Mouse (Mus musculus): Measurements from ENCODE around the gene Lrrc15.

Lrrc15 gene

DNA sequence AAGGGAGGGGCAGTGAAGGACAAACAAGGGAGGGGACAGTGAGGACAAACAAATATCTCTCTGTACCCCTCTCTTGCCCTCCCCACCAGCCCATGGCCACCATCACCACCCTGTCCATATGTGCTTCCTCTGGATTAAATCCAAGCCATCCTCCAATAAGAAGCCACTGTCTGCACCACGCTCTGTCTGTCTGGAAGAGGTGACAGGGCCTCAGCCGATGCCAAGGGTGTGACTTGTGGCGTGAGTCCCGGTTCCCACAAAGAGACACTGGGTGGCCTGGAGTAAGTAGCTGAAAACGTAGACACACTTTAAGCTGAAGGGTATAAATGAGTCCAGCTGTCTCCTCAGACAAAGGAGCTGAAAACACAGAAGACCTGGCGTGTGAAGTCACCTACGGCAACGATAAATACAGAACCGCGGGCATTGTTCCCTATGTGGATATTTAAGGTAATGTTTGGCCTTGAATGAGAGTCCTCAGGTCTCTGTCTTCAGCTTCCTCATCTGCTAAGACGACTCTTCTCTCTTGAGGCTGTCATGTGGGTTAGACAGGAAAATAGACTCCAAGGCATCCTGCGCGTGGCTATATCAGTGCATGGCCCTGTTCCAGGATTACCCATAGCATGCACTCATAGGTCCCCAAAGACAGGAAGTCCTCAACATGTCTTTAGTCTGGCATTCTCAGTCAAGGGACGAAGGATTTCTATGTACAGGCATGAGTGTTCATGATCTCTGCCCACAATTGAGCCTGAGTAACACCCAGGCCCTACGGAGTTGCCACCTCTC is 7.3 kb downstream of the Lrrc15 start:
- no peak for DNase-seq

GRCm38 (mm10) chr16:30273065-30273464 is 10.0 kb downstream of the Lrrc15 start:
- no peak for DNase-seq

DNA sequence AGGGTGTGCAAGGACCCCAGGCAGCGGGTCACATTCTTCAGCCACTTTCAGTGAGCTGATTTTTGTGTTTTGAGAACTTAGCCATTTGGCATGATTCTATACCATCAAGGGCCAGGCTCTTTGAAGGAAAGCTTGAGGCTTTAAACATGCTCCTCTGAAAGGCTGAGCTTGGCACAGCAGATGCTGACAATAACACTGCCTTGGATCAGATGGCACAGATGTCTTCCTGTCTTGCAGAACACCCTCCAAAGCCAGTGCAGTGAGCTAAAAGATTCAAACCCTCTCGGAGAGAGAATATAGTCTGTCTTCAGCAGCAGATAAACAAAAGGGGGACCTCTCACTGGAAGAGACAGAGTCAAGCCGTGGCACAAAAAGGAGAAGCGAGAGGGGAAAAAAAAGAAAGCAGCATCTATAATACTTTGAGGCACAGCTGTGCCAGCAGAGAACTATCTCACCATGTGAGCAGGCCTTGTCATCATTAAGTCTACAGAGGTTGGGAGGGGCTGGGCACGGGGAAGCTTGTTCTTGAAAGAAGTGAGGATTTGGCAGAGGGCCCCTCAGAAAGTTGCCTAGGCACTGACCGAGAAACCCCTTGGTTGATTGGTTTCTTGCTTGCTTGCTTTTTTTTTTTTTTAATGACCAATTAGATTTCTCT is 11.0 kb downstream of the Lrrc15 start:
- no peak for DNase-seq

GRCm38 (mm10) chr16:30271223-30271761 is 11.8 kb downstream of the Lrrc15 start:
- no peak for DNase-seq

DNA sequence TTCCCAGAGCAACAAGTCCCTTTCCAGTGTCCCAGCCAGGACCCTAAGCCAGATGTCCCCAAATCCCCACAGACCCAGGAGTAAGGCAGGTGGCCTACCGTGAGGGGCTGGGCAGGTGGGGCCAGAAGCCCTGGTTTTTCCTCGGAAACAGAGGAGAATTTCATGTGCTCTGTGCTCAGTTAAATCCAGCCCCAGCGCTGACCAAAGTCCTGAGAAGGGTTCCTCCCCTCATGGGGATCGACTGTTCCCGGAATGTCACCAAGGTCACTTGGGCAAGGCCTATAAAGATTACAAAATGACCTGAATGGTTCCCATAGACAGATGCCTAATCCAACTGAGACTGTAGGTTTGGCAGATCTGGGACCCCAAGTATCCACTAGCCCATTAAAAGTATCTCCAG is 15.7 kb downstream of the Lrrc15 start, which contains the start of gene Cpn2:
Gene Cpn2, minus strand, starts transcription at position 141 of the 400 bp plus-strand sequence.
- DNase-seq, result no peak

GRCm38 (mm10) chr16:30266561-30266960 is 16.5 kb downstream of the Lrrc15 start:
- no peak for DNase-seq

DNA sequence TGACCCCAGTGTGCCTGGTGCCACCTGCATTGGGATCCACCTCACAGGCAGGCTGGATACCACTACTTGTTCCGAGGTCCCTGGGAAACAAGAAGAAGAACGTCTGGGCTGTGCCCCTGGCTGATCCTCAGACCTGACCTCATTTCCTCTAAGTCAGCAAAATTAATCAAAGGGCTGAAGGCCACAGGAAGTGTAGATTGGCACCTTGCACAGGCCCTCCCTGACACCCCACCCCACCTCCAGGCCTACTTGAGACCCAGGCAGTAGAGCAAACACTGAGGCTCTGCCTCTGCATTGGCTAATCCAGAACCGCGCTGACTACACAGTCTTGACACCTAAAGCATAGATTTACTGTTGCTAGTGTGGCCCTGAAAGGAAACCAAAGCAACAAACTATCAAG is 17.4 kb downstream of the Lrrc15 start:
- no peak for DNase-seq

- no peak for DNase-seq
These were observed 19.9 kb downstream of the Lrrc15 start for GRCm38 (mm10) chr16:30263156-30263555.

DNA sequence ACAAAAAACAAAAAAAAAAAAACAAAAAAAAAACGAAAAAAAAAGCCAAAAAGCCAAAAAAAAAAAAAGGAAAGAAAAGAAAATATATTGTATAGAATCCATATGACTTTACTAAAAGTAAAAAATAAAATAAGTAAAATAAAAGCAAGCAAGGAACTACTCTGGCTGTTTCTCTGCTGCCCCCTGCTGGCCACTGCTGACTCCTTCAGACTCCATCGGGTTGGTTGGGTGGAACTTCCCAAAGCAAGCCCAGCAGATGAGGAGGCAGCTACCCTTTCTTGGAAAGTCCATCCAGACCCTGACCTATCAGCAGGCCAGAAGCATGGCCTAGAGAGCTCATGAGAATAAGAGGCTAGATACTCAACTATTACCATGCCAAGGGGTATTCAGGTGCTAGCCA is 20.4 kb downstream of the Lrrc15 start:
- peak; percentile 53 for DNase-seq

- DNase-seq, result no peak
These were observed 20.9 kb downstream of the Lrrc15 start for GRCm38 (mm10) chr16:30262157-30262556.

DNA sequence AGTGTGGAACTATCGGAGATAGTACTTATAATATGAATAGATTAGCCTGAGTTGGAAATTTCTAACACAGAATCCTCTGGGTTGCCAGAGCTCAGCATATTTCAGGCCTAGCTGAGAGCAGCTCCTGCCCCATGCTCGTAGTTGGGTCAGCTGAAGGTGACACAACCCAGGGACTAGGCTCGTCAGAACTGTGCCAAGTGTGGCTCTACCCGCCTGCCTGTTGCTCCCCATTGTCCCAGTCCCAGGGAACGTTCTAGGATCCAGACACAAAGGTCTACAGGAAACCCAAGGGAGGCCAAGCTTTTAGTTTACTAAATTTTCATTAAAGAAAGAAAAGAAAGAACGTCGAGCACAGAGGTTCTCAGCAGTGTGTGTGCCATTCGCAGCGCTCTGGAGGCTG is 21.7 kb downstream of the Lrrc15 start:
- no peak for DNase-seq

GRCm38 (mm10) chr16:30260012-30260635 is 22.9 kb downstream of the Lrrc15 start:
- DNase-seq, result no peak

- DNase-seq, result no peak
These were observed 23.6 kb downstream of the Lrrc15 start for GRCm38 (mm10) chr16:30259444-30259843.

DNA sequence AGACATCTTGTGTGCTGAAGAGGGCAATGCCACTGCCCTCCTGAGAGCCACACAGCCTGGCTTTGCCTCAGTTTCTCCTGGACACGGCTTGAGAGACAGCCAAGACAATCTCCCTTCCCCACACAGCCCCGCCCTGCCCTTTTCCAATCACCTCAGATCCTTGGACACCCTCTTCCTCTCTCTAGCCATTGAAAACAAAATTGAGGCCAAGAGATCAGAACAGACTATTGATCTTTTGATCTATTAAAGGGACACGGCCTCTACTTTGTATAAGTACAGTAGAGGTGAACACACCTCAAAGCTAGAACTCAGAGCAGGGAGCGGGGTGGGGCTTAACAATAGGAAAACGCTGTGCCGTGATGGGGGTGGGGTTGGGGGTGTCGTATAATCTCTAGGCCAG is 24.6 kb downstream of the Lrrc15 start:
- DNase-seq, result no peak

DNA sequence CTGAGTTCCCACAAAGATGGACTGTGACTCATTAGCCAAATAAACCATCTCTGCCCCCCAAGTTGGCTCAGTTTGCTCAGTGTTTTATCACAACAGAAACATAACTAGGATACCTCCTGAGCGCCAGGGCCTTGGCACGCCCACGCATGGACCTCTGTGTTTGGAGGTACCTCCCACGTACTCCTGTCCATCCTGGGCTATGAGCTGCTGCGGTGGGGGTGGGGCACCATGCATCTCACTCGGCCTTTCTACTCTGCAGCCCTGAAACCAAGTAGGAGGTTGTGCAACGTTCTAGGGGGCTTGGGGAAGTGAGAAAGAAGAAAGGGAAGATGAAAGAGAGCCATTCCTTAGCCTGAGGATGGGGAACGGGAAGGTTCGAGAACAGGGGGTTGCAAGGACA is 25.3 kb downstream of the Lrrc15 start:
- no peak for DNase-seq

- DNase-seq, result no peak
These were observed 28.0 kb downstream of the Lrrc15 start for GRCm38 (mm10) chr16:30255061-30255460.

- DNase-seq, result no peak
These were observed 29.2 kb downstream of the Lrrc15 start for GRCm38 (mm10) chr16:30253900-30254299.

DNA sequence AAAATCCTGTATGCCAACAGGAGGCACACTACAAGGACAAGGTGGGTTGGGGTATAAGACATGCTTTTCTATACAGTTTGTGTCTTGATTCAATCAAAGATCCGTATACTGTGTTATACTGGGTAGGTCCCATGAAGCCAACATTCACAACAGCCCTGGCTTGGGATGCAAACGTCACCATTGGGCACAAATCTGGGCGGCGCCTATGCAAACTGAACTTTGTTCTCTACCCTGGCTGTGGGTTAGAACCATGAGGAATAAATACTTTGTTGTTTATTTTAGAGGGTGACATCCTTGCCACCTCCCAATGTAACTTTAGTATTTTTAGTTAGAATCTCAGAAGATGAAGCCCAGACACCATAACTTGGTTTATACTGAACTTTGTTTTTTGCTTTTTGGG is 29.7 kb downstream of the Lrrc15 start:
- DNase-seq, result no peak

GRCm38 (mm10) chr16:30252003-30252418 is 31.0 kb downstream of the Lrrc15 start:
- DNase-seq, result peak; percentile 19

DNA sequence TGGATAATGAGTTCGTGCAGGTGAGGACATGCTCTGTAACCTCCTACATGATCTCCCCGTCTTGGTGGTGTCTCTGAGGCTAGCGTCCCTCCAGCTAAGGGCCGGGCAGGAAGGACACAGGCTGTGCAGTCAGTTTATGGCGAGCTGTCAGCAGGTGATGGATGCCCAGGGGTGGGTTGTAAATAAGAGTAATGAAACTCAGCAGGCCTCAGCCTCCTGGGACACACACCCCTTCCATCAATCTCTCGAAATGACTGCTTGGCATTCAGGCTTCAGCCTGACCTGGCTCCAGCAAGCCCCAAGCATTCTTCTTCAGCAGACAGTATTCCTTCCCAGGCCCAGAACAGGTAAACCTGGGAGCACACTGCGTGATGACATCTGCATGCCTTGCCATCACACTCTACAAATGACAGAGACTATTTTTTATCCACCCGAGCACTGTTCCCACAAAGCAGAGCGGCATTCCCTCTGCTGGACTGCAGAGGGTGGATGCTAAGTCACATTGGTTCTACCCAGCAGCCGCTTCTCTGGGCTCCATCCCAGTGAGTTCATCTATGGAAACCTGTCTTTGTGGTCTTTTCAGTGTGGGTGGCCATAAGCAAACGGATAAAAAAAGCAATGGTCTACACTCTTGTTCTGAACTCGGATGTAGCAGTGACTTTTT is 38.9 kb downstream of the Lrrc15 start:
- DNase-seq, result no peak

DNA sequence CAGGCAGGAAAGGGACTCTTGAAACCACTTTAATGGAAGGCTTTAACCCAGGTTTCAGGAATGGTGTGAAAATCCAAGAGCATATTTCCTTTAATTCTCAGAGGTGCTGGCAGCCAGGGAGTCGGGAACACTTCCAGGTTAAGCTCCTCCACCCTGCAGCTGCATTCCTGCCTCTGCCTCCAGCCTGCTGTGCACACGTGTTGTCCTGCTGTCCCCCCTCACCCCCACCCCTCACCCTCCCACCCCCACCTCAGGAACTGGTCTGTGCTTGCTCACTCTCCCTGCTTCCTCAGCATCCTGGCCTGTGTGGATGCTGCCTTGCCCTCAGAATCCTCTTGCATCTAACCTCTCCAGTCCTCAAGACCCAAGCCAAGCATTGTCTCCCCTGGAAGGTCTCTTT is 41.4 kb downstream of the Lrrc15 start:
- no peak for DNase-seq

- no peak for DNase-seq
These were observed 44.3 kb downstream of the Lrrc15 start for GRCm38 (mm10) chr16:30238791-30239190.

- DNase-seq, result peak; percentile 83
These were observed 46.9 kb downstream of the Lrrc15 start for GRCm38 (mm10) chr16:30236091-30236699.
